In the genomic region with DNA sequence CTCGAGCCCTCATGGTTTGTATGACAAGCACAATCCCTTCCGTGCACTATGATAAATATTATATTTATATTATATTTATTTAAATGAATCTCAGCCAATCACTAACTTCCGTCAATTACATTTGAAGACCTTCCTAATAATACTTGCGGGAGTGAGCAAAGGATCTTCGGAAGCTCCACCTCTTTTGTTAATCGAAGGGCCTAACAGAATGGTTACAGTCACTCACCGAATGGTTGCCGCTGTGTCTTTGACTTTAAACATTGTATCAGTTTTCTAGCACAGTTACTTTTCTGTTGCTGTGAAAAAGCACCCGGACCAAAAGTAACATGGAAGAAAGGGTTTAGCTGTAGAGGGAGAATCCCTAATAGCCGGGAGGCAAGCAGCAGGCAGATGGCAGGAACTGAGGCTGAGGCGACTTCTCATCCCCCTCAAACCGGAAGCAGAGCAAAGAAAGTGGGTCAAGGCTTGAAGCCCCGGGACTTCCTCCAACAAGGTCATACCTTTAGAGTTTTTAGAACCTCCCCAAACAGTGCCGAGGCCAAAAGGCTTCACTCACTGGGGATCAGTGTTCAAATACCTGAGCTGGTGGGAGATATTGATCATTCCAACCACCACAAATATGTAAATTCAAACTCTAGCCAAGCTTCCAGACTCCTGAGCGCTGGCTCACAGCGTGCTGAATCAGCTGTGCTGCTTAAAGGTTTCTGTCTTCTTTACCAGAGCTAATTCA, we compare ENCODE assay signal across 8 mouse cellular contexts. TPM values are rescaled to one million over a fixed set of nuclear protein-coding genes. Genes with fewer than 3 reads are reported as not detected.
DNase-seq lines count a peak whose midpoint lies in the region; ATAC-seq and TF ChIP-seq lines count a peak whose summit lies in the region.

No protein-coding gene starts in this region.

- H3K27ac ChIP-seq in intestine, embryonic 14.5 days (ENCODE audit: low read depth) = peak overlapping the region; percentile 68
- no peak overlapping the region for H3K27ac ChIP-seq in intestine, postnatal 0 days (ENCODE audit: low read depth, low read length)
- peak overlapping the region; percentile 44 for H3K27ac ChIP-seq in heart, embryonic 16.5 days (ENCODE audit: low read length)
- H3K27ac ChIP-seq in midbrain, embryonic 15.5 days = peak overlapping the region; percentile 97

- no peak for DNase-seq in intestine, embryonic 14.5 days (ENCODE audit: low spot score)
- DNase-seq in R1 (ENCODE audit: low read depth, low spot score) = peak; percentile 81
- no peak for DNase-seq in urinary bladder, adult 18-20 months (ENCODE audit: low spot score in 2 of 2)
- no peak for DNase-seq in spleen, adult 18-20 months
- DNase-seq in spleen, postnatal 4 days (ENCODE audit: low spot score in 2 of 2) = no peak

- peaks cover 22% of the 10 kb centered on the region for H3K4me1 ChIP-seq in intestine, embryonic 14.5 days (replicated peaks; ENCODE audit: control insufficient read depth, insufficient read depth, low read length)
- H3K4me1 ChIP-seq in intestine, postnatal 0 days (replicated peaks; ENCODE audit: control insufficient read depth, insufficient read depth, low read length) = no peaks in the 10 kb centered on the region
- H3K4me1 ChIP-seq in heart, embryonic 16.5 days (ENCODE audit: control insufficient read depth, insufficient read depth, low read length) = peaks cover 15% of the 10 kb centered on the region
- H3K4me1 ChIP-seq in midbrain, embryonic 15.5 days = peaks cover 60% of the 10 kb centered on the region

- H3K36me3 ChIP-seq in intestine, embryonic 14.5 days (ENCODE audit: control insufficient read depth, insufficient read depth, low read length) = no peaks in the 10 kb centered on the region
- H3K36me3 ChIP-seq in intestine, postnatal 0 days (ENCODE audit: control insufficient read depth, insufficient read depth) = no peaks in the 10 kb centered on the region
- no peaks in the 10 kb centered on the region for H3K36me3 ChIP-seq in heart, embryonic 16.5 days (ENCODE audit: control insufficient read depth, insufficient read depth)
- no peaks in the 10 kb centered on the region for H3K36me3 ChIP-seq in midbrain, embryonic 15.5 days (replicated peaks)

- 23% methylated on average over 16 of the region's 16 CpGs for WGBS in intestine, embryonic 14.5 days
- WGBS in intestine, postnatal 0 days = 36% methylated on average over 16 of the region's 16 CpGs
- 31% methylated on average over 16 of the region's 16 CpGs for WGBS in heart, embryonic 16.5 days
- WGBS in midbrain, embryonic 15.5 days = 2% methylated on average over 16 of the region's 16 CpGs

- H3K4me2 ChIP-seq in intestine, embryonic 14.5 days (ENCODE audit: low read length) = peak overlapping the region; percentile 36
- no peak overlapping the region for H3K4me2 ChIP-seq in intestine, postnatal 0 days (replicated peaks; ENCODE audit: low read depth)
- H3K4me2 ChIP-seq in heart, embryonic 16.5 days (ENCODE audit: low read depth, low read length) = peak overlapping the region; percentile 36
- H3K4me2 ChIP-seq in midbrain, embryonic 15.5 days = peak overlapping the region; percentile 53

- no peaks in the 10 kb centered on the region for H3K9me3 ChIP-seq in intestine, embryonic 14.5 days (ENCODE audit: control insufficient read depth, low read length)
- no peaks in the 10 kb centered on the region for H3K9me3 ChIP-seq in intestine, postnatal 0 days (ENCODE audit: control insufficient read depth)
- H3K9me3 ChIP-seq in heart, embryonic 16.5 days (replicated peaks; ENCODE audit: control insufficient read depth, low read length) = no peaks in the 10 kb centered on the region
- H3K9me3 ChIP-seq in midbrain, embryonic 15.5 days = no peaks in the 10 kb centered on the region

- H3K9ac ChIP-seq in intestine, embryonic 14.5 days (ENCODE audit: low read length) = no peak overlapping the region
- no peak overlapping the region for H3K9ac ChIP-seq in intestine, postnatal 0 days (ENCODE audit: low read depth, low read length)
- H3K9ac ChIP-seq in heart, embryonic 16.5 days (ENCODE audit: low read length) = peak overlapping the region; percentile 34
- H3K9ac ChIP-seq in midbrain, embryonic 15.5 days = peak overlapping the region; percentile 11

- no peak overlapping the region for H3K4me3 ChIP-seq in intestine, embryonic 14.5 days (ENCODE audit: low read depth, low read length)
- H3K4me3 ChIP-seq in intestine, postnatal 0 days (ENCODE audit: low read depth, low read length) = no peak overlapping the region
- H3K4me3 ChIP-seq in heart, embryonic 16.5 days (ENCODE audit: low read length) = no peak overlapping the region
- peak overlapping the region; percentile 3; the same call in 1 of the 2 replicates for H3K4me3 ChIP-seq in midbrain, embryonic 15.5 days

- ATAC-seq in intestine, embryonic 14.5 days (replicated peaks; ENCODE audit: low FRiP score, low TSS enrichment, low read depth) = peak; percentile 5; the same call in 1 of the 2 replicates
- no peak for ATAC-seq in intestine, postnatal 0 days
- ATAC-seq in heart, embryonic 16.5 days (replicated peaks; ENCODE audit: extremely low read depth, insufficient read depth, low FRiP score) = no peak; the same call in 1 of the 2 replicates
- ATAC-seq in midbrain, embryonic 15.5 days (replicated peaks) = no peak

- no peak for TF ChIP-seq CTCF in intestine, postnatal 0 days (IDR thresholded peaks at IDR 0.05; ENCODE audit: low read depth)

- H3K27me3 ChIP-seq in intestine, embryonic 14.5 days (replicated peaks; ENCODE audit: control insufficient read depth, insufficient read depth, low read length) = no peaks in the 10 kb centered on the region
- no peaks in the 10 kb centered on the region for H3K27me3 ChIP-seq in intestine, postnatal 0 days (replicated peaks; ENCODE audit: control insufficient read depth, insufficient read depth, low read length)
- H3K27me3 ChIP-seq in heart, embryonic 16.5 days (ENCODE audit: control insufficient read depth, insufficient read depth, low read length) = no peaks in the 10 kb centered on the region
- no peaks in the 10 kb centered on the region for H3K27me3 ChIP-seq in midbrain, embryonic 15.5 days (replicated peaks)

RNA-seq across cellular contexts. Expression of a gene that starts 16.0 kb away (rescaled TPM):
- 1,282 and 1,437 TPM in 2 replicates for polyA plus RNA-seq in intestine, embryonic 14.5 days (2014; fragmentation: Nextera tagmentation; extraction: Ambion mirVana)
- 457 and 503 TPM in 2 replicates for polyA plus RNA-seq in intestine, postnatal 0 days (2015; fragmentation: Nextera tagmentation; extraction: Ambion mirVana)
- 727 and 789 TPM in 2 replicates for polyA plus RNA-seq in heart, embryonic 16.5 days (2015; fragmentation: Nextera tagmentation; extraction: Ambion mirVana)
- polyA plus RNA-seq in midbrain, embryonic 15.5 days (2015; fragmentation: Nextera tagmentation; extraction: Ambion mirVana) = 17,671 and 17,732 TPM in 2 replicates

RNA-seq across cellular contexts. Expression of a gene that starts 16.2 kb away (rescaled TPM):
- polyA plus RNA-seq in intestine, embryonic 14.5 days (2014; fragmentation: Nextera tagmentation; extraction: Ambion mirVana) = not detected in 2 replicates
- polyA plus RNA-seq in intestine, postnatal 0 days (2015; fragmentation: Nextera tagmentation; extraction: Ambion mirVana) = not detected in 2 replicates
- polyA plus RNA-seq in heart, embryonic 16.5 days (2015; fragmentation: Nextera tagmentation; extraction: Ambion mirVana) = not detected in 2 replicates
- polyA plus RNA-seq in midbrain, embryonic 15.5 days (2015; fragmentation: Nextera tagmentation; extraction: Ambion mirVana) = not detected in 2 replicates

RNA-seq across cellular contexts. Expression of a gene that starts 35.2 kb away (rescaled TPM):
- polyA plus RNA-seq in intestine, embryonic 14.5 days (2014; fragmentation: Nextera tagmentation; extraction: Ambion mirVana) = 1,667 and 1,776 TPM in 2 replicates
- 391 and 435 TPM in 2 replicates for polyA plus RNA-seq in intestine, postnatal 0 days (2015; fragmentation: Nextera tagmentation; extraction: Ambion mirVana)
- 1,504 and 1,594 TPM in 2 replicates for polyA plus RNA-seq in heart, embryonic 16.5 days (2015; fragmentation: Nextera tagmentation; extraction: Ambion mirVana)
- 1,136 and 1,188 TPM in 2 replicates for polyA plus RNA-seq in midbrain, embryonic 15.5 days (2015; fragmentation: Nextera tagmentation; extraction: Ambion mirVana)

RNA-seq across cellular contexts. Expression of a gene that starts 51.5 kb away (rescaled TPM):
- 4.1 and 5.5 TPM in 2 replicates for polyA plus RNA-seq in intestine, embryonic 14.5 days (2014; fragmentation: Nextera tagmentation; extraction: Ambion mirVana)
- 27.0 and 30.6 TPM in 2 replicates for polyA plus RNA-seq in intestine, postnatal 0 days (2015; fragmentation: Nextera tagmentation; extraction: Ambion mirVana)
- polyA plus RNA-seq in heart, embryonic 16.5 days (2015; fragmentation: Nextera tagmentation; extraction: Ambion mirVana) = 13.3 and 13.9 TPM in 2 replicates
- polyA plus RNA-seq in midbrain, embryonic 15.5 days (2015; fragmentation: Nextera tagmentation; extraction: Ambion mirVana) = 35.5 and 38.3 TPM in 2 replicates

Comparison
In these comparisons a context has a peak if more than half of its experiments do, and no peak if none do; other contexts are left out.
1. H3K9ac ChIP-seq: peak in heart, embryonic 16.5 days (single experiment) and midbrain, embryonic 15.5 days (single experiment); none in intestine, embryonic 14.5 days (single experiment) and intestine, postnatal 0 days (single experiment).
2. RNA of a gene that starts 16.0 kb away (polyA plus RNA-seq): 17,671 to 17,732 TPM in midbrain, embryonic 15.5 days; 1,282 to 1,437 TPM in intestine, embryonic 14.5 days, 727 to 789 TPM in heart, embryonic 16.5 days and 457 to 503 TPM in intestine, postnatal 0 days; every median in the first group is over 10 times any median in the second.